Comparison of ENCODE assay signal across 8 mouse cellular contexts in the genomic region with DNA sequence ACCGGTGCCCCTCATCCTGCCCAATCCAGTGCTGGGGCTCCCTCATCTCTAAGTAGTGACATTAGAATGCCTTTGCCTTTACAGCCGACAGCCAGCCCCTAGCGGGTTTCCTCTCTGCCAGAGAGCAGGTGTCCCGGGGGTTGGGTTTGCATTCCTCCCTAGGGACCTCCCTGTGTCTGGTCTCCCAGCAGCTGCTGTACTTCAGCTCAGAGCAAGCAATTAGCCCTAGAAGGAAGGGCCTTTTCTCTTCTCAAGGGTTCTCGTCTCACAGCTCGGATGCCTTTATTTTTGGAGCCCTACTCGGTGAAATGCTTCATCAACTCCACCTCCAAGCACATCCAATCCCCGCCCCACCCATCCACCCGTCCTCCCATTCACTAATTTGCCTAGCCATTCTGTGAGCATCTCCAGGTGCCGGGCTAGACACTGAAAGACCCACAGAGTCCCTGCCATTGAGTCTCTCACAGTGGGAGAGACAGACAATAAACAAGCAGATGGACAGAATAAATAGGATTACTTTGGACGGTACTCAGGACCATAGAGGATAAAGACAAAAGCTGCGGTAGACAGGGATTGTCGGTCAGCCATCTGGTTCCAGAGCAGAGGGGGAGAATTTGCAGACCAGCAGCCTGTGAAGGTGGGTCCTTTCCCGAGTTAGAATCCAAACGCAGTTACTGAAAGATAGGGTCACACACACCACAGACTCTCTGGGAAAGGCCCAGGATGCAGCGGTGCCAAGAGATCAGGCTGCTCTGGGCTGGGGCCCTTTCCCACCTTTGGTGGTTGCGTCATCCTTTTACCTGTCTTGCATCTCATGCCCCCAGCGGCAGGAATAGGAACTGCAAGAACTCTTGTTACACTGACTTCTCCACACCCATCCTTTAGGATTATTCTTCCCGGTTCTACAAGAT. TPM values are rescaled to one million over a fixed set of nuclear protein-coding genes. Genes with fewer than 3 reads are reported as not detected.
DNase-seq lines count a peak whose midpoint lies in the region; ATAC-seq and TF ChIP-seq lines count a peak whose summit lies in the region.
"Had no signal": no experiment of that assay in that cellular context is flagged by ENCODE, and none has a peak within 500 bp of the region (broad histone marks: within the 10 kb centered on the region; RNA-seq: fewer than 3 reads in every experiment).

No protein-coding gene starts in this region.

- no peaks in the 10 kb centered on the region for H3K36me3 ChIP-seq in neural tube, embryonic 15.5 days
- no peaks in the 10 kb centered on the region; the same call in 1 of the 2 replicates for H3K36me3 ChIP-seq in midbrain, embryonic 11.5 days (ENCODE audit: control insufficient read depth, insufficient read depth, low read length)
- H3K36me3 ChIP-seq in splenic B cell, adult 2 months (ENCODE audit: control insufficient read depth, insufficient read depth, low read length, poor library complexity, severe bottlenecking), result no peaks in the 10 kb centered on the region
- H3K36me3 ChIP-seq: neural tube, embryonic 12.5 days had no signal

- TF ChIP-seq POLR2A in embryonic fibroblast, embryonic 13.5 days (IDR thresholded peaks at IDR 0.05; ENCODE audit: low read depth, low read length), result no peak

- TF ChIP-seq CTCF in embryonic fibroblast, embryonic 13.5 days (IDR thresholded peaks at IDR 0.05; ENCODE audit: borderline replicate concordance, insufficient read depth, low read length), result no peak

- H3K4me1 ChIP-seq in neural tube, embryonic 15.5 days, result peaks cover 20% of the 10 kb centered on the region
- no peaks in the 10 kb centered on the region; the same call in 1 of the 2 replicates for H3K4me1 ChIP-seq in embryonic fibroblast, embryonic 13.5 days (ENCODE audit: control insufficient read depth, insufficient read depth, low read length)
- H3K4me1 ChIP-seq in midbrain, embryonic 11.5 days (ENCODE audit: control insufficient read depth, insufficient read depth, low read length), result peaks cover 22% of the 10 kb centered on the region

- no peak overlapping the region for H3K9ac ChIP-seq in neural tube, embryonic 15.5 days (replicated peaks)
- H3K9ac ChIP-seq in midbrain, embryonic 11.5 days (ENCODE audit: low read length), result no peak overlapping the region
- H3K9ac ChIP-seq: neural tube, embryonic 12.5 days had no signal

- WGBS in neural tube, embryonic 15.5 days, result 17% methylated on average over 19 of the region's 19 CpGs
- 15% methylated on average over 19 of the region's 19 CpGs for WGBS in midbrain, embryonic 11.5 days

- ATAC-seq in neural tube, embryonic 15.5 days (ENCODE audit: low FRiP score), result no peak
- ATAC-seq in midbrain, embryonic 11.5 days (ENCODE audit: low FRiP score), result peak; percentile 42

- no peak overlapping the region for H3K4me2 ChIP-seq in neural tube, embryonic 15.5 days
- no peak overlapping the region for H3K4me2 ChIP-seq in midbrain, embryonic 11.5 days
- H3K4me2 ChIP-seq: neural tube, embryonic 12.5 days had no signal

- DNase-seq in neural tube, embryonic 10.5 days (ENCODE audit: extremely low spot score, low spot score), result peak; percentile 61
- peak; percentile 88 for DNase-seq in brain, adult 2 months (ENCODE audit: low read depth, low spot score)
- DNase-seq in kidney, adult 9 months, result peak; percentile 66
- DNase-seq in midbrain, embryonic 11.5 days (ENCODE audit: low spot score, missing footprints), result peak; percentile 91
- DNase-seq in splenic B cell, adult 2 months (ENCODE audit: low read depth, low spot score), result peak; percentile 74

- no peaks in the 10 kb centered on the region for H3K9me3 ChIP-seq in neural tube, embryonic 15.5 days (replicated peaks)
- no peaks in the 10 kb centered on the region for H3K9me3 ChIP-seq in midbrain, embryonic 11.5 days (ENCODE audit: control insufficient read depth, low read length)
- H3K9me3 ChIP-seq: neural tube, embryonic 12.5 days had no signal

- H3K27me3 ChIP-seq in neural tube, embryonic 15.5 days (replicated peaks), result no peaks in the 10 kb centered on the region
- no peaks in the 10 kb centered on the region for H3K27me3 ChIP-seq in midbrain, embryonic 11.5 days (ENCODE audit: control insufficient read depth, insufficient read depth, low read length)
- no peaks in the 10 kb centered on the region for H3K27me3 ChIP-seq in splenic B cell, adult 2 months (ENCODE audit: control insufficient read depth, insufficient read depth, low read length, poor library complexity, severe bottlenecking)
- H3K27me3 ChIP-seq: neural tube, embryonic 12.5 days had no signal

- H3K4me3 ChIP-seq in neural tube, embryonic 15.5 days (replicated peaks), result no peak overlapping the region
- H3K4me3 ChIP-seq in embryonic fibroblast, embryonic 13.5 days (ENCODE audit: insufficient read depth, low read length), result no peak overlapping the region
- no peak overlapping the region for H3K4me3 ChIP-seq in midbrain, embryonic 11.5 days (ENCODE audit: low read depth, low read length)
- H3K4me3 ChIP-seq: neural tube, embryonic 12.5 days had no signal

- no peak overlapping the region for H3K27ac ChIP-seq in neural tube, embryonic 15.5 days (replicated peaks)
- peak overlapping the region; percentile 48; the same call in 1 of the 2 replicates for H3K27ac ChIP-seq in embryonic fibroblast, embryonic 13.5 days (ENCODE audit: insufficient read depth, low read length)
- H3K27ac ChIP-seq in midbrain, embryonic 11.5 days (ENCODE audit: low read depth, low read length), result peak overlapping the region; percentile 28; the same call in 1 of the 2 replicates
- H3K27ac ChIP-seq: neural tube, embryonic 12.5 days had no signal

RNA-seq across cellular contexts. Expression of a gene that starts 48.5 kb away (rescaled TPM):
- 19.8 and 20.0 TPM in 2 replicates for polyA plus RNA-seq in neural tube, embryonic 15.5 days (2015; fragmentation: Nextera tagmentation; extraction: Ambion mirVana)
- 12.3 and 13.2 TPM in 2 replicates for polyA plus RNA-seq in embryonic fibroblast, embryonic 13.5 days (2011; ENCODE audit: insufficient read length, low read depth, missing spikeins)
- 14.7 and 14.8 TPM in 2 replicates for polyA plus RNA-seq in midbrain, embryonic 11.5 days (2014; fragmentation: Nextera tagmentation; extraction: Ambion mirVana)
